Mouse (Mus musculus) hindbrain, embryonic 14.5 days (tissue): Measurements from ENCODE around the gene Uts2r. TPM values are rescaled to one million over a fixed set of nuclear protein-coding genes. Genes with fewer than 3 reads are reported as not detected.

Source experiments
- ATAC-seq: fragments of 200-750 bp; cut with Nextera tagmentation; 2 replicates; pipeline ENCODE4 v1.8.0; 2017; ENCODE audit warnings: moderate number of reproducible peaks, mild to moderate bottlenecking, moderate TSS enrichment, moderate library complexity; ENCODE audit not compliant: low FRiP score
- DNase-seq: peaks from one replicate; pipeline ENCODE4 v3.0.0-alpha.2; 2015; ENCODE audit warnings: low spot score
- H3K27ac ChIP-seq: fragments of 300-500 bp; sonication (generic); 2 replicates; pipeline ENCODE4 v1.5.1; 2014; ENCODE audit warnings: mild to moderate bottlenecking, moderate library complexity
- H3K27me3 ChIP-seq: fragments of 300-500 bp; sonication (generic); 2 replicates; pipeline ENCODE4 v1.6.1; 2014; ENCODE audit warnings: mild to moderate bottlenecking, low read length, mixed read lengths; ENCODE audit not compliant: control insufficient read depth, insufficient read depth
- H3K36me3 ChIP-seq: fragments of 300-500 bp; sonication (generic); replicated peaks from 2 replicates; pipeline ENCODE4 v1.6.1; 2014; ENCODE audit not compliant: control insufficient read depth, insufficient read depth
- H3K4me1 ChIP-seq: fragments of 300-500 bp; sonication (generic); replicated peaks from 2 replicates; pipeline ENCODE4 v1.6.1; 2014; ENCODE audit warnings: antibody characterized with exemption, low read length, mixed read lengths; ENCODE audit not compliant: control insufficient read depth, insufficient read depth
- H3K4me2 ChIP-seq: fragments of 300-500 bp; sonication (generic); replicated peaks from 2 replicates; pipeline ENCODE4 v1.6.1; 2014; ENCODE audit warnings: mild to moderate bottlenecking, moderate library complexity
- H3K4me3 ChIP-seq: fragments of 300-500 bp; sonication (generic); replicated peaks from 2 replicates; pipeline ENCODE4 v1.5.1; 2014; ENCODE audit warnings: mild to moderate bottlenecking, low read length
- H3K9ac ChIP-seq: fragments of 300-500 bp; sonication (generic); 2 replicates; pipeline ENCODE4 v1.6.1; 2014
- H3K9me3 ChIP-seq: fragments of 300-500 bp; sonication (generic); 2 replicates; pipeline ENCODE4 v1.6.1; 2016; ENCODE audit warnings: low read length; ENCODE audit not compliant: control insufficient read depth
- WGBS: fragments of 180-500 bp; shearing (Covaris S2); extraction: QIAGEN DNeasy Blood & Tissue Kit; methylation state at CpG from one replicate; pipeline ENCODE4 v1.1.7; 2014; 5-methylcytosine and 5-hydroxymethylcytosine counted together
- polyA plus RNA-seq: library from polyadenylated mRNA; unstranded; fragments of >200 nt; fragmentation: Nextera tagmentation; extraction: Ambion mirVana; gene quantifications from 2 replicates; pipeline ENCODE4 v1.2.1, GENCODE M21; 2014

The Uts2r gene
- polyA plus RNA-seq, 1 experiment from 2014 or later = 0.19 TPM

GRCm38 (mm10) chr11:121125522-121126172, 34.4 kb upstream of the Uts2r start:
- Histone ChIP-seq H3K4me1 (no peaks in the 10 kb centered on the region), H3K27ac (no peak overlapping the region), H3K4me2 (no peak overlapping the region), H3K9ac (no peak overlapping the region), H3K4me3 (no peak overlapping the region), H3K9me3 (no peaks in the 10 kb centered on the region), H3K27me3 (no peaks in the 10 kb centered on the region), H3K36me3 (no peaks in the 10 kb centered on the region)
- ATAC-seq (no peak), DNase-seq (no peak)
- 96% methylated on average over 3 of the region's 3 CpGs for WGBS

- Histone ChIP-seq H3K27ac (no peak overlapping the region), H3K9me3 (no peaks in the 10 kb centered on the region), H3K27me3 (no peaks in the 10 kb centered on the region), H3K4me3 (no peak overlapping the region), H3K9ac (no peak overlapping the region), H3K4me2 (no peak overlapping the region), H3K36me3 (no peaks in the 10 kb centered on the region), H3K4me1 (no peaks in the 10 kb centered on the region)
- no peak for DNase-seq
- WGBS = 88% methylated on average over 1 of the region's 1 CpGs
- ATAC-seq = no peak
Measured at GRCm38 (mm10) chr11:121126395-121126794, 33.7 kb upstream of the Uts2r start.

GRCm38 (mm10) chr11:121127441-121127840, 32.6 kb upstream of the Uts2r start:
- Histone ChIP-seq H3K4me1 (no peaks in the 10 kb centered on the region), H3K27ac (no peak overlapping the region), H3K9ac (no peak overlapping the region), H3K4me3 (no peak overlapping the region), H3K4me2 (no peak overlapping the region), H3K36me3 (no peaks in the 10 kb centered on the region), H3K27me3 (no peaks in the 10 kb centered on the region), H3K9me3 (no peaks in the 10 kb centered on the region)
- no peak for DNase-seq
- no peak for ATAC-seq
- 93% methylated on average over 3 of the region's 3 CpGs for WGBS

GRCm38 (mm10) chr11:121129616-121130015, 30.5 kb upstream of the Uts2r start:
- no peaks in the 10 kb centered on the region for H3K36me3 ChIP-seq
- 75% methylated on average over 1 of the region's 1 CpGs for WGBS
- H3K27me3 ChIP-seq = no peaks in the 10 kb centered on the region
- DNase-seq (no peak), ATAC-seq (no peak)
- H3K4me3 ChIP-seq = no peak overlapping the region
- H3K4me1 ChIP-seq = no peaks in the 10 kb centered on the region
- no peak overlapping the region for H3K9ac ChIP-seq
- no peak overlapping the region for H3K27ac ChIP-seq
- H3K4me2 ChIP-seq = no peak overlapping the region
- H3K9me3 ChIP-seq = no peaks in the 10 kb centered on the region

GRCm38 (mm10) chr11:121134600-121134999, 25.5 kb upstream of the Uts2r start:
- no peaks in the 10 kb centered on the region for H3K36me3 ChIP-seq

GRCm38 (mm10) chr11:121137682-121138081, 22.4 kb upstream of the Uts2r start:
- 83% methylated on average over 5 of the region's 5 CpGs for WGBS
- Histone ChIP-seq H3K36me3 (no peaks in the 10 kb centered on the region), H3K4me2 (no peak overlapping the region), H3K27me3 (no peaks in the 10 kb centered on the region), H3K4me3 (no peak overlapping the region), H3K27ac (no peak overlapping the region), H3K9ac (no peak overlapping the region), H3K9me3 (no peaks in the 10 kb centered on the region), H3K4me1 (no peaks in the 10 kb centered on the region)
- no peak for ATAC-seq
- DNase-seq = no peak

More at GRCm38 (mm10) chr11:121134600-121134999, 25.5 kb upstream of the Uts2r start:
- no peak for ATAC-seq
- Histone ChIP-seq H3K27me3 (no peaks in the 10 kb centered on the region), H3K9me3 (no peaks in the 10 kb centered on the region), H3K9ac (no peak overlapping the region), H3K4me1 (no peaks in the 10 kb centered on the region), H3K4me3 (no peak overlapping the region), H3K27ac (no peak overlapping the region), H3K4me2 (no peak overlapping the region)
- WGBS = 71% methylated on average over 1 of the region's 1 CpGs
- DNase-seq = no peak

GRCm38 (mm10) chr11:121138732-121139131, 21.3 kb upstream of the Uts2r start:
- Histone ChIP-seq H3K27ac (no peak overlapping the region), H3K4me2 (no peak overlapping the region), H3K4me3 (no peak overlapping the region), H3K9ac (no peak overlapping the region), H3K27me3 (no peaks in the 10 kb centered on the region), H3K36me3 (no peaks in the 10 kb centered on the region), H3K4me1 (no peaks in the 10 kb centered on the region), H3K9me3 (no peaks in the 10 kb centered on the region)
- 50% methylated on average over 6 of the region's 6 CpGs for WGBS
- DNase-seq (no peak), ATAC-seq (no peak)

GRCm38 (mm10) chr11:121143325-121144015, 16.6 kb upstream of the Uts2r start:
- no peak overlapping the region for H3K4me3 ChIP-seq
- H3K9me3 ChIP-seq = no peaks in the 10 kb centered on the region
- DNase-seq (no peak), ATAC-seq (no peak)
- H3K9ac ChIP-seq = no peak overlapping the region
- no peaks in the 10 kb centered on the region for H3K4me1 ChIP-seq
- WGBS = 77% methylated on average over 9 of the region's 9 CpGs
- H3K27ac ChIP-seq = no peak overlapping the region
- no peak overlapping the region for H3K4me2 ChIP-seq
- H3K36me3 ChIP-seq = no peaks in the 10 kb centered on the region
- H3K27me3 ChIP-seq = no peaks in the 10 kb centered on the region

- H3K27ac ChIP-seq = no peak within 1 kb of the TSS
- H3K27me3 ChIP-seq = no peaks in the 10 kb centered on the region
- H3K36me3 ChIP-seq = no peaks in the 10 kb centered on the region
- H3K9me3 ChIP-seq = no peaks in the 10 kb centered on the region
- 91% methylated on average over 22 of the region's 22 CpGs for WGBS
- H3K9ac ChIP-seq = no peak within 1 kb of the TSS
- H3K4me1 ChIP-seq = no peaks in the 10 kb centered on the region
- H3K4me2 ChIP-seq = no peak within 1 kb of the TSS
- no peak for ATAC-seq
- no peak for DNase-seq
- H3K4me3 ChIP-seq = no peak within 1 kb of the TSS
Measured at GRCm38 (mm10) chr11:121145865-121146264, 14.2 kb upstream of the Uts2r start, which contains the start of gene Tex19.1. Gene Tex19.1, plus strand, starts transcription at chr11:121146143.
